Mouse (Mus musculus) testis, postnatal 14 days (tissue): ENCODE data around the gene Samd13.

ENCODE experiments used
- DNase-seq: peaks from one replicate; pipeline ENCODE4 v3.0.0; 2021; ENCODE audit warnings: low spot score

The Samd13 gene

DNA sequence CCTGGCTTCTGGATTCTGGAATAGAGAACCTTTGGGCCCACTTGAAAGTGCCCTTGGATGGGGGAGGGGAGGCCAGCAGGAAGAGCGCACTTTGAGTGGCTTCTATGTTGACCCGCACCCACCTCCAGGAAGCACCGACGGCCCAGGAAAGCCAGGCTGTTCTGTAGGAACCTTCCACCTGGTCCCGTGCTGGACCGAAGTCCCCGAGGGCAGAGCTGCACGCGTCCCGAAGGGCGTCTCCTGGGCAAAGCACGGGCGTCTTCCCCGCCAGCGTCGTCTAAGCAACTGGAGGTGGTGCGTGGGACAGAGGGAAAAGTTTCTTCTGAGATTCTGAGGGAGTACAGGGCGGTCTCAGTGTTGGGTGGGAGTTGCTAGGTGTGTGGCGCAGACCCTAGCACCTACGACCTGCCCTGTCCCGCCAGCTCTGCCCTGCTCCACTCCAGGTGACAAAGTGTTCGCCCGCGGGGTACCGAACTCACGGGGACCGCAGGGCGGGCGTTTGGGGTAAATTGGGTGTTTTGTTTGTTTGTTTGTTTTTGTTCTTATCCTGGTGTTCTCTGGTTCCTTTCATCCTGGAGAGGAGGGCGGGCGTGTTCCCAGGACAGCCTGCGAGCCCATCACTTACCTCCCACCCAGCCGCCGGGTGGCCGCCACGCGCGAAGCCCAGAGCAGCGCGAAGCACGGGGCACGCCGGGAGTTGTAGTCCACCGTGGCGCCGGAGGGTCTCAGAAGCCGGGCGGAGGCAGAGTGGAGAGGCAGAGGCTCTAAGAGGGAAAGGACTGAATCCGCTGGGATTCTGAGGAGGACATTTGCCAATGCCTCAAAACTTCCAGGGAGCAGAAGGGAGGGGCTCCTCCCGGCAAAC is at the start of gene Samd13:
Gene Samd13 (minus strand): TSS at position 782 of the 865 bp plus-strand sequence.
- peak; percentile 75 for DNase-seq

DNA sequence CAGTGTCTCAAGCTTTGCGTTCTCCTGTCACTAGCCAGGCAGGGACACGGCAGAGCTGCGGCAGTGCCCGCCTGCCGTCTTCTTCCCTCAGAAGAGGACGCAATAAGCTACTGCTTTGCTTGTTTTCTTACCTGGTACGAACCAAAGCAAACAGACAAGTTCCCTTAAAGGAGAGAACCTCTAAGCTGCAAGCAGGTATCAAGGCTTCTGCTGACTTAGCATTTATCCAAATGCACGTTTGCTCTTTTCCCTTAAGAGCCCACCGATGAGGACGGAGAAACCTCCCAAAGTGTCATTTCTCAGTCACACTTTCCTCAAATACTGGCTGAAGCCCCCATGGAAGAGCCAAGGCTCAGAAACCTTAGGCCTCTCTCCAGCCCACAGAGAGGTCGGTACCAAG is 46.1 kb upstream of the Samd13 start:
- no peak for DNase-seq

DNA sequence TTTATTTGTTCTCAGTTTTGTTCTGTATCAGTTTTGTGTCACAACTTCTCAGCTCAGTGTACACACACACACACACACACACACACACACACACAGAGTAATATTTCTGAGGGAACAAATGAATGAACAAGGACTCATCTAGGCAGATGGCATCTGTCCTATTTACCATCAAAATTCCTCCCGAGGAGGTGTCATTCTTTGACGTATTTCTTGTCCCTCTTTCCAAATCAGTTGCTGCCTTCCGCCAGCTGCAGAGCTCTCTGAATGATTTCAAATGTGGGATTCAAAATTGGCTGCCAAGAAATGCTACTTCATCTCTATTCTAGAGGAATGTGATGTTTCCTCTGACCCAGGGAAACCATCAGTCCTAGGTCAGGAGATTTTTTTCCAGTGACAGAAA is 37.6 kb upstream of the Samd13 start:
- no peak for DNase-seq

- no peak for DNase-seq
These were observed 34.3 kb upstream of the Samd13 start for GRCm38 (mm10) chr3:146719696-146720095.

- DNase-seq: no peak
These were observed 32.9 kb upstream of the Samd13 start for GRCm38 (mm10) chr3:146718251-146718650.

DNA sequence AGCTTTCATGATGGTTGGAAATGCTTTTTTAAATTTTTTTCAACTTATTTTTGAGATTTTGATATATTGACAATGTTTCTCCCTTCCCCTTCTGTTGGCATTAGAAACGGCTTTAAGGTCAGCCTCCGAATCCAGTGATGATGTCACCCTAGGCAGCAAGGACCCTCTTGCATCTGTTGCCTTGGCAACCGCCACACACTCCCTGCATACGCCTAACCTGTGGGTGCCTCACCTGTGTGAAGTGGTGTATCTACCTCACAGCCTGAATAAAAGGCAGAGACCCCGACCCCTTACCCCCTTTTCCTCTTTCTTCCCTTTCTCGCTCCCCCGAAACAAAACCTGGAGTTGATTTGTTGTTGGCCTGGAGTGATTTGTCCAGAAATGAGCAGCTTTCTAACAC is 26.9 kb upstream of the Samd13 start:
- DNase-seq: no peak

GRCm38 (mm10) chr3:146711559-146711958 is 26.2 kb upstream of the Samd13 start:
- no peak for DNase-seq

DNA sequence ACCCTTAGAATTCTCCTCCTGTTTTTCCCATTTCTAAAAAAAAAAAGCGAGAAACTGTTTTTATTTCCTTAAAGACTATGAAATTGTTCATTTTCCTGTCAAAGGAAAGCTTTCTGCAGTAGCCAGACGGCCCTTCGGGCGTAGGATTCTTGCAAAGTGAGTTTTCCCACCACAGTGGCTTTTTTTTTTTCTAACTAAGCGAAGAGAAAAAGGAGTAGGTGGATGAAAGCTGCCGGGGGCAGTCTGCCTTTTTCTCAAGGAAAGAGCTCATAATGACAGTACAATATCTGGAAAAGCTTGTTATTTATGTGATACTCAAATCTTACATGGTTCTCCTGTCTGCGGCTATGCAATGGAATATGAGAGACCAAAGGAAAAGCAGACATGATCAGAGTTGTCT is 25.7 kb upstream of the Samd13 start:
- DNase-seq: no peak

DNA sequence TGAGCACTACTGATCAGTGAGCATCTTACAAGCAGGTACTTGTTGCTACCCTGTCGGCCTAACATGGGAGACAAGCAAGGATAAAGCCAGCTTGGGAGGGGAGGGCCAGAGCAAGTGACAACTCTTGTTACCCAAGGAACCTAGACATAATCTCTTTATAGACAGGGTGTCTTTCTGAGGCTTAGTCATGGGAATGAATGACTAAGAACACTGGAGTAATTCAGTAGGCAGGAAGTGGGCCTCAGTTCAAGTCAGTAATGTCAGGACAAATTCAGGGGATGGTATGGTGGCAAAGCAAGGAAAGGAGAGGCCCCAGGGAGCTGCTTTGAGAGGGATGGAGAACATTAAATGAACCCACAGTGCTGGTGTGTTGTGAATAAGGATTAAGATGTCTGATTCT is 23.7 kb upstream of the Samd13 start:
- no peak for DNase-seq

GRCm38 (mm10) chr3:146708381-146708780 is 23.0 kb upstream of the Samd13 start:
- DNase-seq: no peak

- DNase-seq: no peak
These were observed 18.7 kb upstream of the Samd13 start for GRCm38 (mm10) chr3:146704099-146704498.

GRCm38 (mm10) chr3:146700051-146700450 is 14.7 kb upstream of the Samd13 start:
- DNase-seq: no peak

DNA sequence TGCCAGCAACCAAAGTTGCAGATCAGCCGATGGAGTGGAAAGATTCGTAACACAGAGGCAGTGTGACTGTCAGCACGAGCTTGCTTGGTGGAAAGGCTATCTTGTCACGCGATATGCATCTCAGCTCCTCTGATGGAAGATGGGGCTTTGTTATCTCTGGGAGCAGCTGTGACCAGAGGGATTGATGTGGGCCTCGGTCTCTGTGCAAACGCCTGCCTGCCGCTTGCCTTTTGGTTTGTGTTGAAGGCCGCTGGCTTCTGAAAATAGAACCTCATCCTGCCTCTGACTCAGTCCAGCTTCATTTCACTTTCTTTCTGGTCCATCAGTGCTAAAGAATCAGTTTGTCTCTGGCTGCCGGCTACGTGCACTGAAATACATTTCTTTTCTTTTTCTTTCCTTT is 13.6 kb upstream of the Samd13 start:
- no peak for DNase-seq

DNA sequence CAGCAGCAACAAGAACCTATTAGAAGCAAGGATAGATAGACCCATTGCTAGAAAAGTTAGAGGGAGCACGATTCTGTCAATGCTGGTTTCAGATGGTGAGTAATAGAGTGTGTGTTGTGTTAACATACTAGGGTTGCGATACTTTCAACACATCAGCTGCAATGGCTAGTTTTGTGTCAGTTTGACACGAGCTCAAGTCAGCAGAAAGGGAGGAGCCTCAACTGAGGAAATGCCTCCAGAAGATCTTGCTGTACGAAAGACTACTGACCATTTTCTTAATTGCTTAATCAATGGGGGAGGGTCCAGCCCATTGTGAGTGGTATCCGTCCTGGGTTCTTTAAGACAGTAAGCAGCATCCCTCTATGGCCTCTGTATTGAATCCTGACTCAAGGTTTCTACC is 7.2 kb upstream of the Samd13 start:
- no peak for DNase-seq

GRCm38 (mm10) chr3:146687121-146687725 is 1.8 kb upstream of the Samd13 start:
- DNase-seq: no peak

DNA sequence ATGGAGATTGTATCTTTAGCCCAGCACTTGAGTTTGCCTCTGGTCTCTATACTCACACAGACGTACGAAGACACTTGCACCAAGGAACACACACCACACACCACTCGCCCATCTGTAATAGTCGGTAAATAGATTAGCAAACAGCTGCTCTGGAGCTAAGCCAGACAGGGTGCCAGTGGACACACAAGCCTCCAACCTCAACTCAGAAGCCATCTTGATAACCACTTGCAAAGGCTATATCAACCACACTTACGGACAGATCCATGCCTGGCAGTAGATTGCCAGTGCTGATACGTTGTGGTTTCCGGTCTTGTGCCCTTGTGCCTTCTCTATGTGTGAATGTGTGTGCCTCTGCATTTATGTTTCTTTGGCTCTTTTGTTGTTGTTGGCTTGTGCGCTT is 1.0 kb upstream of the Samd13 start:
- DNase-seq: no peak

- DNase-seq: no peak
These were observed 2.3 kb downstream of the Samd13 start for GRCm38 (mm10) chr3:146683095-146683494.

DNA sequence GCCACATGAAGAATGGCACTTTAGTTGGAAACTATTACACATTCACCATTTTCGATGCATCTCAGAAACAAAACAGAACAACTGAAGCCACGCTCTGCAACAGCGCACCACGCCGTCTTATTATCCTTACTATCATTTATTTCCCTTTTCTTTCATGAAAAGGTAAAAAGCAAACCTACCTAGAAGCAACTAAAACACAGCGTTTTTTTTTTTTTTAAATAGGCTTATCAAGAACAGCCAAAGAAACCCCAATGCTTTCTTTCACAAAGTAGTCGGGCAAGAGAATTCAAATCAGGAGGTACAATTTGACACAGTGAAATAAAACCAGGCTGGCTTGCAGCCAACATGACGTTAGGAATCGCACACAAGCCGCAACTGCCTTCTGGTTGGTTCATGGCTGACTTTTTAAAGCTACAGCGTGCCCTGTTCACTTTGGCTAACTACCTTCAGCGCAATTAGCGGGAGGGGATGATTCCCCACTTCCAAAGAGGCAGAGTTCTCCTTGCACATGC is 3.2 kb downstream of the Samd13 start:
- peak; percentile 28 for DNase-seq

DNA sequence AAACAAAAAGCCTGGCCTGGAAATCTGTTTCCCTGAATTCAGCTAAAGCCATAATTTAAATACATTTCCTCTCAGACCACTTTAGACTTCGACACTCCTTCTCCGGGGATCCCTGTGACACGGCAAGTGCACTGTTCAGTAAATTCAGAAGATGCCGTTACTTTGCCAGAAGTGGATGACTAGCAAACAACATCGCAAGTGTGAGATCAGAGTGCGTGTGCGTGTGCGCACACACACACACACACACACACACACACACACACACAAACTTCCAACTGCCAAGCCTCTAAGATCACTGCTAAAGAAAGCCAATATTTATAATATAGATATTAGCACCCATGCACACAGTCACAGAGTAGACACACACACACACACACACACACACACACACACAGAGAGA is 3.7 kb downstream of the Samd13 start:
- DNase-seq: no peak

- DNase-seq: no peak
These were observed 4.8 kb downstream of the Samd13 start for GRCm38 (mm10) chr3:146680625-146681024.

DNA sequence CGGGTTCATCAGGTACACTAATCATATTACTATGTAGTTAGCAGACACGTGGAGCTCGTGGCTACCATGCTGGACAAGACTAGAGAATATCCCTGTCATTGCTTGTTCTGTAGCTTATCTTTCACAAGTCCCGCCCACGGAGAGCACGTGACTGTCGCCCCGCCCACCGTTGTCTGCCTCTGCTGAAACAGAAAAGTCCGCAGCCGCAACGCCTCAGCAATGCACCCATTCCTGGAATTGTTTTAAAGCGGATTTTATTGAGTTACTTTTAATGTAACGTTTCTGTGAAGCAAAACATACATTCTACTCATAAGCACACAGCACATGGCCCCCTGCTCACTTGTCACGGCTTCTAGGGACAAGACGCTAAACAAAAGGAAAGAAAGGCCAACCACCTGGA is 5.7 kb downstream of the Samd13 start:
- DNase-seq: peak; percentile 37

DNA sequence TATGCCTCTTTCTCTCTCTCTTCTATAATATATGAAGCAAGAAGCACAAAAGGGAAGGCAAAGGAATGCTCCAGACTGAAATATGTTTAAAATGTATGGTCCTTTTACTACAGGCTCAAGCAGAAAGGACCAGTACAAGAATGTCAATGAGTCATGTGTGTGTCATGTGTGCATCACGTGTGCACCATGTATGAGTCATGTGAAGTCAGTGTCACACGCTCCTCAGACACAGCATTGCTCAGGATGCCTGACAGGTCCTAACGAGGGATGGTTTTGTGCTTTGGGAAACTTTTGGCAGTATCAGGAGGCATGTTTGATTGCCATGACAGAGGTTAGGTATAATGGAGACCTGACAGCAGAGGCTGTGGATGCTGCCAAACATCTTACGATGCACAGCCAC is 9.2 kb downstream of the Samd13 start:
- no peak for DNase-seq

GRCm38 (mm10) chr3:146675101-146675500 is 10.3 kb downstream of the Samd13 start:
- no peak for DNase-seq

DNA sequence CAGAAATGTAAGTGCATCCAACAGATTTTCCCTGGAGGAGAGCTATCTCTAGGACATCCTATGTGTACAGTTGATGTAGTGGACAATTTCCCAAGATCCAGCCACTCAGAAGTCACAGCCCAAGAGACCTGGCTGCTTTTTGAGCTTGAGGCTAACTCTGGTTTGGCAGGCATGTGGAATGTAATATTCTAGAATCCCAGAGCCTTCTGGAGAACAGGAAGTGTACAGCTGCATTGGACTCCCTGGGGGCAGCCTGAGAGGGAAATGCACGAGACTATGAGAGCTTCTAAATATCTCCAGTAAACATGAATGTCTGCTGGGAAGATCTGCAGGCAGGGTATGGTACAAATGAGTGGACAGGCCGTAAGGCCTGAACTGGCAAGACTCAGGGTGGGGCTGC is 14.3 kb downstream of the Samd13 start:
- no peak for DNase-seq
